In the genomic region with DNA sequence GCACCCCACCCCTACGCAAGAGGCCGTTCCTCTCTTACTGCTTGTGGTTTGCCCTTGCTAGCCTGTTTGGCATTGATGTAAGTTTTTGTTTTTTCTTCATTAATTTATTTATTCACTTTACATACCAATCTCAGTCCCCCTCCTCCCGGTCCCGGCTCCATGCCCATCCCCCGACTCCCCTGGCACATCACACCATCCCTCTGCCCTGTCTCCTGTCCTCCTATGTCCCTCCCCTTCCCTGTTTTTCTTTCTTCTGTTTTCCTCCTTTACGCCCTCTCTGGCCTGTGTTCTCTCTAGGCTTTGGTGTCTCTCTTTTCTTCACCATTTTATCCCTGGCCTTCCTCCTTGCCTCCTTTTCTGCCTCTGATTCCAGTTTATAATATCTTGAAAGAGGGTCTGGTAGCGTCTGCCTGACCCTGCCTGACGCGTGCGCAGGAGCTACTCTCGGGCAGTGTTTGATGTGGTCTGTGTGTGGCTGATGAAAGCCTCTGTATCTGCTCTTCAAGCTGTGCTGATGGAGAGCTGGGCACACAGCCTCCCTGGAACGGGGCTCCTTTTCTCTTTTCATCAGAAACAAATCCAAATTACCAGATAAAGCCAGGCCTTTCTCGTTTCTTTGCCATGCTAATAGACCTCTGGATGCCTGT, we compare ENCODE assay signal across 10 mouse cellular contexts.
DNase-seq lines count a peak whose midpoint lies in the region; ATAC-seq and TF ChIP-seq lines count a peak whose summit lies in the region.
"Had no signal": no experiment of that assay in that cellular context is flagged by ENCODE, and none has a peak within 500 bp of the region (broad histone marks: within the 10 kb centered on the region; RNA-seq: fewer than 3 reads in every experiment).

No protein-coding gene starts in this region.

- no peak overlapping the region for H3K27ac ChIP-seq in intestine, postnatal 0 days (ENCODE audit: low read depth, low read length)
- H3K27ac ChIP-seq: liver, embryonic 13.5 days had no signal

- no peak overlapping the region for H3K4me3 ChIP-seq in intestine, postnatal 0 days (ENCODE audit: low read depth, low read length)
- H3K4me3 ChIP-seq: liver, embryonic 13.5 days had no signal

- H3K9ac ChIP-seq in intestine, postnatal 0 days (ENCODE audit: low read depth, low read length): no peak overlapping the region
- H3K9ac ChIP-seq: liver, embryonic 13.5 days had no signal

- no peak for TF ChIP-seq CTCF in intestine, postnatal 0 days (IDR thresholded peaks at IDR 0.05; ENCODE audit: low read depth)

- ATAC-seq in intestine, postnatal 0 days: no peak

- H3K27me3 ChIP-seq in intestine, postnatal 0 days (replicated peaks; ENCODE audit: control insufficient read depth, insufficient read depth, low read length): no peaks in the 10 kb centered on the region
- H3K27me3 ChIP-seq: liver, embryonic 13.5 days had no signal

- H3K4me1 ChIP-seq in intestine, postnatal 0 days (replicated peaks; ENCODE audit: control insufficient read depth, insufficient read depth, low read length): no peaks in the 10 kb centered on the region
- H3K4me1 ChIP-seq: liver, embryonic 13.5 days had no signal

- WGBS in intestine, postnatal 0 days: 54% methylated on average over 13 of the region's 13 CpGs

- no peaks in the 10 kb centered on the region for H3K36me3 ChIP-seq in intestine, postnatal 0 days (ENCODE audit: control insufficient read depth, insufficient read depth)
- H3K36me3 ChIP-seq: liver, embryonic 13.5 days had no signal

- no peak overlapping the region for H3K4me2 ChIP-seq in intestine, postnatal 0 days (replicated peaks; ENCODE audit: low read depth)
- H3K4me2 ChIP-seq: liver, embryonic 13.5 days had no signal

- peak; percentile 11 to 27 for DNase-seq in cerebellum, postnatal 25 days
- no peak for DNase-seq in cerebellum, adult 9-11 months
- DNase-seq in ovary, adult 18-20 months (ENCODE audit: low spot score): peak; percentile 37
- DNase-seq in ovary, postnatal 14 days (ENCODE audit: low spot score): no peak
- peak; percentile 19 to 50 for DNase-seq in kidney, postnatal 25 days
- DNase-seq in thymus, postnatal 25 days: peak; percentile 51
- no peak for DNase-seq in adipocyte (ENCODE audit: low spot score)
- DNase-seq: cerebellum, adult 11-12 months; liver, embryonic 13.5 days had no signal

- H3K9me3 ChIP-seq in intestine, postnatal 0 days (ENCODE audit: control insufficient read depth): no peaks in the 10 kb centered on the region
- H3K9me3 ChIP-seq: liver, embryonic 13.5 days had no signal

Comparison
In these comparisons a context has a peak if more than half of its experiments do, and no peak if none do; other contexts are left out.
1. DNase-seq: peak in cerebellum, postnatal 25 days (2 of 2), ovary, adult 18-20 months (single experiment), kidney, postnatal 25 days (2 of 2) and thymus, postnatal 25 days (single experiment); none in cerebellum, adult 9-11 months (single experiment), ovary, postnatal 14 days (single experiment) and adipocyte (single experiment).